30 mouse cellular contexts compared by ENCODE assay signal in the genomic region with DNA sequence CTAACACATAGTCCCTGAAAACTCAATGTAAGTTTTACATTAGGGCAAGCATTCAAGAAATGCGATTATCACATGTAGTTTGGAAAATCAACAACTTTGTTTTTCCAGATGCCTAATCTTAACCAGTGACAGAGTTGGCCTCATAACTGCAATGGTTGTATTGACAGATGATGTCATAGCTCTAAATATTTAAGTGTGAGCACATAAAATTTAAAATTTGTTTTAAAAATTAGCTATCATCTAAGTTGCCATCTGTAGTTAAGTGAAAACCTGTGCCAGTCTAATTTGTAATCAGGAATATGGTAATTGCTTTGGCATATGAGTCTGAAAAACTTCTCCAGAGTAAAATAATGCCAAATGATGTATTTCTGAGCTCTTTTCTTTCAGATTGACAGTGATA.
"Had no signal": no experiment of that assay in that cellular context is flagged by ENCODE, and none has a peak within 500 bp of the region (broad histone marks: within the 10 kb centered on the region; RNA-seq: fewer than 3 reads in every experiment).

No protein-coding gene starts in this region.

- H3K9ac ChIP-seq: heart, embryonic 13.5 days; heart, embryonic 15.5 days; hindbrain, embryonic 12.5 days; hindbrain, embryonic 14.5 days; intestine, embryonic 15.5 days; limb, embryonic 12.5 days; liver, embryonic 13.5 days; liver, embryonic 15.5 days; liver, postnatal 0 days had no signal

- H3K4me1 ChIP-seq: heart, embryonic 13.5 days; heart, embryonic 15.5 days; hindbrain, embryonic 10.5 days; hindbrain, embryonic 12.5 days; intestine, embryonic 15.5 days; limb, embryonic 10.5 days; limb, embryonic 12.5 days; liver, embryonic 13.5 days; liver, embryonic 15.5 days had no signal

- DNase-seq: gastrocnemius, postnatal 14 days; gastrocnemius, postnatal 36 days; heart, adult 11 months; heart, adult 2 months; heart, postnatal 14 days; heart, postnatal 36 days; kidney, adult 18-20 months; kidney, adult 8-10 months; kidney, postnatal 10 days; kidney, postnatal 36 days; layer of hippocampus, adult 9-11 months; liver; liver, embryonic 13.5 days; liver, postnatal 0 days; lung, adult 2 months had no signal

- H3K36me3 ChIP-seq: heart, embryonic 13.5 days; heart, embryonic 15.5 days; hindbrain, embryonic 10.5 days; hindbrain, embryonic 12.5 days; intestine, embryonic 15.5 days; limb, embryonic 10.5 days; limb, embryonic 12.5 days; liver, embryonic 13.5 days; liver, embryonic 15.5 days had no signal

- ATAC-seq: hindbrain, embryonic 16.5 days; inflammation-experienced regulatory T-cells, adult 6 months; intestine, embryonic 15.5 days; intestine, postnatal 0 days; liver, postnatal 0 days had no signal

- H3K4me2 ChIP-seq: heart, embryonic 11.5 days; heart, embryonic 13.5 days; heart, embryonic 15.5 days; hindbrain, embryonic 12.5 days; hindbrain, embryonic 14.5 days; intestine, embryonic 15.5 days; limb, embryonic 12.5 days; liver, embryonic 11.5 days; liver, embryonic 13.5 days; liver, embryonic 15.5 days had no signal

- H3K9me3 ChIP-seq: heart, embryonic 13.5 days; heart, embryonic 15.5 days; hindbrain, embryonic 10.5 days; hindbrain, embryonic 12.5 days; intestine, embryonic 15.5 days; limb, embryonic 10.5 days; limb, embryonic 12.5 days; liver, embryonic 13.5 days; liver, embryonic 15.5 days had no signal

- H3K27ac ChIP-seq: heart, adult 2 months; heart, embryonic 13.5 days; heart, embryonic 15.5 days; hindbrain, embryonic 10.5 days; hindbrain, embryonic 12.5 days; hindbrain, embryonic 14.5 days; intestine, embryonic 15.5 days; left cerebral cortex, adult 2 months; limb, embryonic 10.5 days; limb, embryonic 12.5 days; liver, embryonic 13.5 days; liver, embryonic 15.5 days had no signal

- H3K27me3 ChIP-seq: heart, embryonic 13.5 days; heart, embryonic 15.5 days; hindbrain, embryonic 12.5 days; intestine, embryonic 15.5 days; limb, embryonic 12.5 days; liver, embryonic 13.5 days; liver, embryonic 15.5 days had no signal

- H3K4me3 ChIP-seq: heart, adult 2 months; heart, embryonic 13.5 days; heart, embryonic 15.5 days; hindbrain, embryonic 10.5 days; hindbrain, embryonic 12.5 days; intestine, embryonic 15.5 days; left cerebral cortex, adult 2 months; limb, embryonic 10.5 days; limb, embryonic 12.5 days; liver, embryonic 13.5 days; liver, embryonic 15.5 days had no signal
